Mouse (Mus musculus) adrenal gland, adult 2 months (tissue): ENCODE results near the gene Bcar1. TPM values are rescaled to one million over a fixed set of nuclear protein-coding genes. Genes with fewer than 3 reads are reported as not detected.

Experiments used
- DNase-seq: peaks from one replicate; pipeline ENCODE4 v3.0.0; 2021
- polyA plus RNA-seq: library from polyadenylated mRNA; depleted of rRNA; stranded (reverse); fragments of >200 nt; gene quantifications from 2 replicates; pipeline ENCODE4 v1.2.3, GENCODE M21; 2012
- total RNA-seq, 2 experiments: library from RNA; stranded (reverse); gene quantifications; 2 replicates each; pipeline ENCODE4 v1.2.3; 2021

The Bcar1 gene
- total and polyA plus RNA-seq, 3 experiments = 76.9 to 204 (median 91.2) TPM

DNA sequence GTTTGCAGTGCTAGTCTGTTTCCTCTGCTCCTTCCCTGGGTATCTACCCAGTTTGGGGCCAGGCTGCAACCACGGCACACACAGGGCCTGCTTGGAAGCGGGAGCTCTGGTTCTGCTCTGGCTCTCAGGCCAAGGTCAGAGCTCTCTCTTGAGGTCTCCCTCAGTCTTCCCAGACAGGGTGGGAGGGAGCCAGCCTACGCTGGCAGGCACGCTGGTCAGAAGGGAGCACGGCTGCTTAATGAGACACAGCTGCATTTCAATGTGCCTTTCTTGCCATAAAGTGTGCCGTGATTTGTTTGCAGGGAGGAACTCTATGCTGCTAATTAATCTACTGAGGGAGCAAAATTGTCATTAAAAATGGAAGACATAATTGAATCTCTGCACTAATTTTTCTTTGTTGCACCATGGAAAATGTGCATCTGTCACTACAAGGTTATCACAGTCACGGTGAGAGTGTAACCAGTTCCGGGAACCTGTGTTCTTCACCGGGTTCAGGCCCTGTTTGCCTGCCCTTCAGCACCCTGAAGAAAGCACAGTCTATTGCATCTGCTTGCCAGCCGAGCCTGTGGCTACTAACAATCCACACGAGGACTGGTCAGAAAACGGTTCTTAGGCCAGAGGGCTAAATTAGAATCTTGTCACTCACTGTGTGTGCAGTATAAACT is 26.3 kb upstream of the Bcar1 start:
- peak; percentile 81 for DNase-seq

GRCm38 (mm10) chr8:111769296-111769695 is 25.7 kb upstream of the Bcar1 start:
- DNase-seq = no peak

DNA sequence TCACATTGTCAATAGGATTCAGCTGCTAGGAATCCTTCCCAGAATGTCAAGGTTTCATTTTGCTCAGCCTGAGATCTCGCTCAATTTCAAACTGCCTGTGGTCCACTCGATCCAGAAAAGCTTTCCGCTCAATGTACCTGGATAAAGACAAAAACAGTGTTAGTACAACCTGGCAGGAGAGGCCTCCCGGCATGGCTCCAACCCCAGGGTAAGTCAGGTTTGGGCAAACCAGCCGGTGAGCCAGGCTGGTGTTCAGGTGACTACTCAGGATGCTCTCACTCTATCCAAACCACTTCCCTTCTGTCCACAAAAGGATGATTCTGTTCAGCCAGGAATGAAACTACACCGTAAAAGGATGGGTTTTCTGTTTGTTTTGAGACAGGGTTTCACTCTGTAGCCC is 25.0 kb upstream of the Bcar1 start:
- DNase-seq = peak; percentile 41

- DNase-seq = no peak
Observed at GRCm38 (mm10) chr8:111765616-111766015, 22.0 kb upstream of the Bcar1 start.

DNA sequence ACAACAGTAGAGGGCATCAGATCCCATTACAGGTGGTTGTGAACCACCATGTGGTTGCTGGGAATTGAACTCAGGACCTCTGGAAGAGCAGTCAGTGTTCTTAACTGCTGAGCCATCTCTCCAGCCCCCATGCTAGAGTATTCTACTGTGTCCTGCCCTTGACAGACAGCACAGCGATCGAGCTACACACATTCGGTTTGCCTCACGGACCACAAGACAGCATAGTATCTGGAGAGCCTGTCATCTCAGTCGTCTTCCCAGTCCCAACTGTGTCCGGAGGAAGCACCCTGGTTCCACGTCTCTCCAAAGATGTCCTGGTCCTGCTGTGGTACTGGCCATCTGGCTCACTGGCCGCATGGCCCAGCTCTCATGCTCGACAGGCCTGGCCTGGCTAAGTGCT is 21.5 kb upstream of the Bcar1 start:
- no peak for DNase-seq

DNA sequence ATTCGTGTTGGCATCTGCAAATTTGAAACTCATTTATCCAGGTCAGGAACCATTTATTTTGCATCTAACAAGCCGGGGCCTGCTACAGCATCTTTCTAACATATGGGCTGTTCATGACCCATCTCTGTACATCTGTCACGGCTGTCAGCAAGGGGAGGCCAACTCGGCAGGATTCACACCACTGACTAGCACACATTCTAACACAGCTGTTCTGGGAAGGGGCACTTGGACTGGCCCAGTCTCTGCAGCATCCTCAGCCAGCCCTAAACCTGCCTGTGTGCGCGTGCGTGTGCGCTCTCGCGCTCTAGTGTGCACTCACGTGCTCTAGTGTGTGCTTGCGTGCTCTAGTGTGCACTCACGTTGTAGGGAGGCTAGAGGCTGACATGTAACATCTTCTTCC is 17.1 kb upstream of the Bcar1 start:
- no peak for DNase-seq

GRCm38 (mm10) chr8:111758817-111759216 is 15.2 kb upstream of the Bcar1 start:
- DNase-seq = no peak

- no peak for DNase-seq
Observed at GRCm38 (mm10) chr8:111757599-111757998, 14.0 kb upstream of the Bcar1 start.

- DNase-seq = no peak
Observed at GRCm38 (mm10) chr8:111754736-111755135, 11.1 kb upstream of the Bcar1 start.

DNA sequence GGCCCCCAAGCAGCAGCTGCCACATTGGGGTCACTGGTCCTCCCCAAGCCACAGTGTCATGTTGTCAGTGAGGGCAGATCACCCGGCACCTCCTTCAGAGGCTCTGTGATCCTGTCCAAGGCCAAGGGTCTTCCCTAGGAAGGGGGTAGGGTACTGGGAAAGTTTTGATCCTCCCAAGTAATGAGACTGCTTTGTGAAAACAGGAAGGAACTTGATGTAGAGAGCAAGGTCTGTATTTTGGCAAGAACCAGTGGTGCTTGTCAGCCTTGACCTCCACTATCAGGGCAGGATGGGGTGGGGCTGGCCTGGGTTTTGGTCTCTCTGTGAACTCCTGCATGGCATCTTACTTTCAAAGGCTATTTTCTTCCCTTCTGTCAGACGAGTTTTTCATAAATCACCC is 10.5 kb upstream of the Bcar1 start:
- peak; percentile 88 for DNase-seq

- DNase-seq = no peak
Observed at GRCm38 (mm10) chr8:111748766-111749165, 5.2 kb upstream of the Bcar1 start.

GRCm38 (mm10) chr8:111747866-111748649 is 4.4 kb upstream of the Bcar1 start:
- peak; percentile 82 for DNase-seq

GRCm38 (mm10) chr8:111746582-111747465 is 3.2 kb upstream of the Bcar1 start:
- peak; percentile 77 for DNase-seq

DNA sequence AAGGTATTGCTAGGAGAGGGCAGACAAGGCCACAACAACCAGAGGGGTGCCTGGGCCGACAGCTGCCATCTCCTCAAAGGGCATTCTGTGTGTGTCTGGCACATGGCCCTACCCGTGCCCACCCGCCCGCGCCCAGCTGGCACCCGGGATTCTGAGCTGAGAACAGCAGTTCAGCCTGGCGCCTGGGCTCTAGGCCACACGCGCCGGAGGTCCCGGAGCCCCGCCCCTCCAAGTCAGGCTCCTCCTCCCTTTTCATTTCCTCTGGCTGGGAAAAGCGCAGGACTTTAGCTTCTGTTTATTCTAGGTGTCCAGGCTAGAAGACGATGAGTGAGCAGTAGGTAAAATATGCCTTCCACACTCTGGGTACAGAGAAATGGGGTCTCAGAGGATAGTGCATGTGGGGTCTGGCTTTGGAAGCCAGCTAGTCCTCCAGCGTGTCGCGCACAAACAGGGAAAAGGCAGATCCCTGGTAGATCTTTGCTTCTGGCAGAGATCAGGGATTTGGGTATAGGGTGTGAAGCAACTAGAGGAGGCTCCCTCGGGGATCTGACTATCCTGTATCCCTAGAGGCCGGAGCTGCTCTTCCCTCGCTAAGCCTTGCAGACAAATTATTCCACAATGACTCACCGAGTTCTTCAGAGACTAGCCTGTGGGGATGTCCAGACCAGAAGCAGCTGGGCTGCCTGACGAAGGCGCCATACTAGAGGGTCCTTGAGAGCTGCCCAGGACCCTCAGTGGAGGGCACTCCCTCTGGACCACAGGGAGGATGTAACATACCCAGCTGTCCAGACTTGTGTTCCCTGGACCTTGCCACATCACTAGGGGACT is 2.2 kb upstream of the Bcar1 start:
- peak; percentile 89 for DNase-seq

DNA sequence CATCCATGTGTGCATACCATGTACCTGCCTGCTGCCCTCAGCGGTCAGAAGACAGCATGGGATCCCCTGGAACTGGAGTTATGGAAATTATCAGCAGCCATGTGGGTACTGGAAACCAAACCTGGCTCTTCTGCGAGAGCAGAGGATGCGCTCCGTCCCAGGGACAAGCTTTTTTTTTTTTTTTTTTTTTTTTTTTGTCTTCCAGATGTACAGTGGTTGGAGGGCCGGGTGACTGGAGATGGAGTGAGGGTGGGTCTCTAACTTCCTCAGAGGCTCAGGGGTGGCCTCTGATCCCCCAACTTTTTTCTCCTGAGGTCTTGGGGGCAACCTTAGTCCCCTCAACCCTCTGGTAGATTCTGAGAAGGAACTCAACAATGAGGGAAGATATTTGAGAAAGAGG is 1.5 kb upstream of the Bcar1 start:
- DNase-seq = no peak

DNA sequence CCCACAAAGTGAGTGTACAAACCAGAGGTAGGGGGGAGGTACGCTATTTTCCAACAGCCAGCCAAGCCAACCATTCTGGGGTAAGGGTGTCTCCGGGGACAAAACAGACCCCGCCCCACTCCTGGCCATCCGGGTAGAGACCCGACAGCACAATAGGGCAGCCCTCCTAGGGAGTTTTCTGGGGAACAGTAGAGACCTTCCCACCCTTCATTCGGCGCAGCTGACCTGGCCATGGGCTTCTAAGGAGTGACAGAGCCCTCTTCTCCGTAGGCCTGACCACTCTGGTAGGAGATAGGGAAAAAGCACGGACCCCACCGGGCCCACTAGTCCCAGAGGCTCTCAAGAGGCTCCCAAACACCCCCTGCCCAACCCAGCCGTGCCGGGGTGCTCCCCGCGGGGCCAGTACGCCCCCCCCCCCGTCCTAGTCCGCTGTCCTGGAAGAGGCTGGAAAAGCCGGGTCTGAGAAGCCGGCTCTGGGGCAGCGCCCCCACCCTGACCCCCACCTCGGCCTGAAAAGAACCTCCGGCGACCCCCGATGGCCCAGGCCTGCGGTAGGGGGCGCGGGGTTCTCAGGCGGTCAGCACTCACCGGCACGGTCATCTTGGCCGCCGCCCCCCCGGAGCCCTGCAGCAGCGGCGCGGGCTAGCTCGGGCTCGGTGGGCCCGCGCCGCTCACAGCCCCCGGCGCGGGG is 363 bp downstream of the Bcar1 start:
- peak; percentile 51 for DNase-seq

GRCm38 (mm10) chr8:111742261-111743037 is 1.2 kb downstream of the Bcar1 start:
- peak; percentile 73 for DNase-seq

GRCm38 (mm10) chr8:111741556-111741955 is 2.1 kb downstream of the Bcar1 start:
- DNase-seq = no peak

- no peak for DNase-seq
Observed at GRCm38 (mm10) chr8:111740994-111741393, 2.6 kb downstream of the Bcar1 start.

GRCm38 (mm10) chr8:111740301-111740711 is 3.3 kb downstream of the Bcar1 start:
- DNase-seq = peak; percentile 58
